Mouse (Mus musculus) mature B cell (primary cell): ENCODE measurements around the gene Fcer1g.

Experiments
- in situ Hi-C: fragments of 300-500 bp; cut with MboI; formaldehyde crosslinking; loops from 2 replicates; pipeline ENCODE4 v1.14.3; 2019

The Fcer1g gene

DNA sequence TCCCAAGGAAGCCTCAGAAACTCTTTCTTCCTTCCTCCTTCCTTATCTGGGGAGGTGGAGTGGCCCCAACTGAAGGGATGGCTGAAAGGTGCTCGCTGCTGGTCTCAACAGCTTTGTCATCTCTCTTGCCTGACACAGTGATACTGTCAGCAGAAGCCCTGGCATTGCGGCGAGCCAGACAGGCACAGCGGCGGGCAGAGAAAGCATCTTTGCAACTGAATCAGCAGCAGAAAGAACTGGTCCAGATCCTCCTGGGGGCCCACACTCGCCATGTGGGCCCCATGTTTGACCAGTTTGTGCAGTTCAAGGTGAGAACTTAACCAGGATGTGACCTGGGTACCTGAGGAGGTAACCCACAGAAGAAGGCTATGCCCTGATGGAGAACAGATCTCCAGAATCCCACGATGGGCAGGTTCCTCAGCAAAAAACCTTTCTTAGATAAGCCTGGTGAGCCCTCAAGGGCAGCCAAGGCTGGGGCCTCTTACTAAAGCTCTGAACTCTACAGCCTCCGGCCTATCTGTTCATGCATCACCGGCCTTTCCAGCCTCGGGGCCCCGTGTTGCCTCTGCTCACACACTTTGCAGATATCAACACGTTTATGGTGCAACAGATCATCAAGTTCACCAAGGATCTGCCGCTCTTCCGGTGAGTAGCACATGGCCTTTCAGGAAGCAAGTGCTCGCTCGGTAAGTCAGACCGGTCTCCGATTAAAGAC lies 17.8 kb downstream of the Fcer1g start:
- in situ Hi-C loops = no loop called here

DNA sequence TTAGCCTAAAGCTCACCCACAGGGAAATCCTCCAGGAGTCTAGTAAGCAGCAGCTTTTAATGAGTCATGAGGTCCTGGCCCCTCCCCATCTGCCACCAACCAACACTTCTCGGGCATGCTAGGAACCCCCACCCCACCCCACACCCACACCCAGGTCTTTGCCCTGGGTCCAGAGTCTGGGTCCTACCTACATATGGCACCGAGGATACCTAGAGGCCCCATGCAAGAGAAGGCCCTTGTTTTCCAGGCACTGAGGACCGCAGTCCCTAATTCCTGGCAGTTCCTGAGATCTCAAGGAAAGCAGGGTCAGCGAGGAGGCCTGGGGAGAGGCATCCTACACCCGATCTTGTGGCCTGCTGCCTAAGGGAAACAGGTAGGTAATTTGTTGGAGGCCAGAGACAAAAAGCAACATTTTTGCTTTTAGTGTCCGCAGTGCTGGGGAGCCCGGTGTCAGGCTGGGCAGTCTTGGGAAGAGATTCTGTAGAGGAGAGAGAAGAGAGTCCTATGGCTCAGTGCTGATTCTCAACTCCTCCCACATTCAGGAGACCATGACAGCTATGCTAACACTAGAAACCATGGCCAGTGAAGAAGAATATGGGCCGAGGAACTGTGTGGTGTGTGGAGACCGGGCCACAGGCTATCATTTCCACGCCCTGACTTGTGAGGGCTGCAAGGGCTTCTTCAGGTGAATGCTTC lies 20.2 kb downstream of the Fcer1g start, which contains the start of gene Nr1i3:
Gene Nr1i3 (plus strand): TSS at position 170 of the 696 bp plus-strand sequence.
- in situ Hi-C loops = loop anchor here (5.0 kb wide), 1 partner anchor 87 kb away; no protein-coding TSS in a partner anchor

DNA sequence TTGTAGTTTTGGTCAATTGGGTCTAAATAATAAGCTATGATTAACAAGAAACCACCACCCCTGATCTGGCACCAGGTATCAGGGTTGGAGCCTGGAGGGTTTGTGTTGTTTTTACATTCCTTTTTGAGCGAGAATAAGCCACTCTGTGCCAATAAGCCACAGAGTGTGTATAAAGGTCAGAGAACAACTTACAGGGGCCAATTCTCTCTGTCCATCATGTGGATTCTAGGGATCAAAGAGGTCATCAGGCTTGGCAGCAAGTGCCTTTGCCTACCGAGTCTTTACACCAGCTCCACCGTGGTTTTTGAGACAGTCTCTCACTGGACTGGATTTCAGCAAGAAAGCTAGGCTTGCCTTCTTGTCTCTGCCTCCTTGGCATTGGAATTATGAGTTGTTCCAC lies 21.3 kb downstream of the Fcer1g start:
- in situ Hi-C loops = loop anchor here (5.0 kb wide), 1 partner anchor 86 kb away; no protein-coding TSS in a partner anchor

DNA sequence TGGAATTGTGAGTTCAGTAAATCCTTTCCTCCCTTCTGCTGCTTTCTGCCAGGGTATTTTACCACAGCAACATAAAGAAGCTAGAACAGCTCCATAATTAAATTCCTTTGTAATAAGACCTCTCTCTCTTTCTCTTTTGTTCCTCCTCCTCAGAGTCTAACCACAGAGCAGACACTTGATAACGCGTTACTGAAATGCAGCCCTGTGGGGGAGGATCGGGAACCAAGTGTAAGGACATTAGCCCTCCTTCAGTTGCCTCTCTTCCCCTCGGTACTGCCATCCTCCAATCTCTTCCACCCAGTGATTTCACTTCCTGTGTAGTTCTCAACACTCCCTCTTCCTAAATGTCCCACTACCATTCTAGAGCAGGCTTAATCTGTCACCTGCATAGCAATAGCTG lies 24.8 kb downstream of the Fcer1g start:
- in situ Hi-C loops = no loop called here

DNA sequence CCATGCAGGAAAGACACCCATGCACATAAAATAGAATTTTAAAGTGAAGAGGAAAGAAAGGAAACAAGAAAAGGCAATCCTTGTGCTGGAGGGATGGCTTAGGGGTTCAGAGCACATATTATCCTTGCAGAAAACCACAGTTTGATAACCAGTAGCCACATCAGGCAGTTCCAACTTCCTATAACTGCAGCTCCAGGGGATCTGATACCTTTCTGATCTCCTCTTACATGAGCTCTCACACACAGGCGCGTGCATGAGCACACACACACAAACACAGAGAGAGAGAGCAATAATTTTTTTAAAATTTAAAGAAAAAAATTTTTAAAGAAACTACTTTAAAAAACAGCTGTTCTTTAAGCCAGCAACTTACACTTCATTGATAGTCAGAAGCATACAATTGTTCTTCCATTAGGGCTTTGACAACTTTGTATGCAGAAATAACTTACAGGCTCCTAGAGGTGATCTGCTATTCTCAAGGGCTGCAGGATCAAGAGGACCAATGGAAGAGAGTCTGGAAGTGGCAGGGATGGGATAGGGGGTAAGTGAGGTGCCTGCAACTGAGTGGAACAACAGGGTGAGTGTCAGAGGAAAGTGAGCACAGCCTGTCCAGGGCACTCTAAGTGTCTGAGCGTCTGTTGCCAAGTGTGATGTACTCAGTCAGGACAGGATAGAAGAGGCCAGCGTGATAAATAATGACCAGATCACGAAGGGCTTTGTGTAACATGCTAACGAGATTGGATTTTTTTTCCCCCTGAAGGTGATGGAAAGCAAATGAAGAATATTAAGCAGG lies 28.3 kb downstream of the Fcer1g start:
- in situ Hi-C loops = no loop called here

DNA sequence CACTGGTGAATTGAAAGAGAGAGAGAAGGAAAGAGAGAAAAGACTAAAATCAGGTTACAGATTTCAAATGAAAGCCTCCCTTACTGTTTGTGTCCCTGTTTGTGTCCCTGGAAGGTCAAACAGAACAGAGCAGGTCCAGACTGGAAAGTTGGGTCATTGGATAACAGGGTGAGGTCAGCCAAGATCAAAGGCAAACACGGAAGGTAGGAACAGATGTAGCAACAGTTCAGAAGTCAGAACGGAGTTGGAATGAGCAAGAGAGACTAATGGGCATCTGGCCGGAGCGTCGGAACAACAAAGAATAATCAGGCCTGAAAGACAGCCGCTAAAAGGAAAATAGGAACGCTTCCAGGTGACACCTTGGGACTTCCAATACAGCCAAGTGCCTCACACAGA lies 29.9 kb downstream of the Fcer1g start:
- in situ Hi-C loops = no loop called here

DNA sequence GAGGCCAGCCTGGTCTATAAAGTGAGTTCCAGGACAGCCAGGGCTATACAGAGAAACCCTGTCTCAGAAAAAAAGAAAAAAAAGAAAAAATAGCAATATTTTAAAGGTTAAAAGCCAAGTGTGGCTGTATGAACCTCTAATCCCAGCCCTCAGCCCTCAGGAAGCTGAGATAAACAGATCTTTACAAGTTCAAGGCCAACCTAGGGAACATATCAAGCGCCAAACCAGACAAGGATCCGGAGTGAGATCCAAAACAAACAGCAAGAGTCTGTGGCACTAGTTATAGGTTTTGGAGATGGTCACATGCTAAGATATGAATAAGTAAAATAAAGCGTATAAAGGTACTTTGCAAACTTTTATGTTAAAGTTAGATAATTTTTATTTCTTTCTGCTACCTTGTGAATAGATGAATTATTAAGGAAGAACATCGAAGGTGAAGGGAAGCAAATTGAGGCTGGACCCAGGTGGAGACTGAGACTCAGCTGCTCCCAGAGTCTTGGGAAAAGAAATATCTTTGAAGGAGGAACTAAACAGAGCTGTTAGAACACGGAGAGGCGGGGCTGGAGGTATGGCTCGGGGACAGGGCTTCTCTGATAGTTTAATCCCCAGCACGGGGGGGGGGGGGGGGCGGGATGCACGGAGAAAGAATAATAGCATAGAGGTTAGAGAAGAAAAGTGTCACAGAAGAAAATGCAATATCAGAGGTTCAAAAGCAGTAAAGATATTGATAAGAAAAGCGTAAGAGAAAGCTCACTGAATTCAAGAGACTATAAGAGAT lies 30.5 kb downstream of the Fcer1g start:
- in situ Hi-C loops = no loop called here

DNA sequence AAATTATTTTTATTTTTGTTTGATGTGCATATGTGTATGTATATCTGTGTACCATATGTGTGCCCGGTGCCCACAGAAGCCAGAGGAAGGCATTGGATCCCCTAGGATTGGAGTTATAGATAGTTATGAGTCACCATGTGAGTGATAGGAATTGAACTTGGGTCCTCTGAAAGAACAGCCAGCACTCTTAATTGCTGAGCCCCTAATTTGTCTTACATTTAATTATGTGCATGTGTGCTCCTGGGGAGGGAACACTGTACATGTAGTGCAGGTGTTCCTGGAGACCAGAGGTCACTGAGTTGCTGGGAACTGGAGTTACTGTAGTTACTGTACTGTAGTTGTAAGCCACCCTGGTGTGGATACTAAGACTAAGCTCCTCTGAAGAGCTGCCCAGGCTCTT lies 33.4 kb downstream of the Fcer1g start:
- in situ Hi-C loops = no loop called here

DNA sequence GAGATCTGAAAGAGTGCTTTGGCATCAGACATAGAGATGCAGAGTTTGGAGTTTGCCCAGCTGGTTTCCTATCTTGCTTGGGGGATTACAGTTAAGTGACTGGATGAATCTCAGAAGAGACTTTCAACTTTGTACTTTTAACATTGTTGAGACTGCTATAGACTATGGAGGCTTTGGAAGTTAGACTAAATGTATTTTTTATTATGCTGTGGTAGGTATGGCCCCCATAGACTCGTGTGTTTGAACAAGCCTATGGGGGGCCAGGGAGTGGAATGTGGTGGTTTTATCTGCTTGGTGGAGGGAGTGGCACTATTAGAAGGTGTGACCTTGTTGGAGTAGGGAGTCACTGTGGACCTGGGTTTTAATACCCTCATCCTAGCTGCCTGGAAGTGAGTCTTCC lies 34.6 kb downstream of the Fcer1g start:
- in situ Hi-C loops = no loop called here

DNA sequence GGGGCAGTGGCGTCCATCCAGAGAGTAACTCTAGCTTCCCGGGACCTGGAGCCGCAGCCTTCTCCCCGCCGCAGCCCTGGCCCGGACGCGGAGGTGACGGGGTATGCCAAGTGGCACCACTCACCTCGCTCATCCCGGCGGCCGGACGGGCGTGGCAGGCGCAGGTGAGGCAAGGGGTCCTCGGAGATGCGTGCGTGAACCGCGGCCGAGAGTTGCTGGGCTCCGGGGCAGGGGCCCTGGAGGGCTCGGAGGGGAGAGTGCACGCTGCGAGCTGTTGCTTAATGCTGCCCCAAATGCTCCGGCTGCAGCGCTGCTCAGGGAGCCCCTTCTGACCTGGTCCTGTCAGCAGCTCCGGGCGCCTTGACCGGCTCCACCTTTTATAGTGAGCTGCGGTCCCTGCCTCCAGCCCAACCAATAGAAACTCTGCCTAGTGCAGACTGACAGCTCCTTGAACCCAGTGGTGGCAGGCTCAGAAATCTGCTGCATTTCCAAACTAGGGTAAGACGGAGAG lies 38.2 kb downstream of the Fcer1g start, which contains the start of gene Pcp4l1:
Gene Pcp4l1 (minus strand): TSS at position 382 of the 511 bp plus-strand sequence.
- in situ Hi-C loops = no loop called here

DNA sequence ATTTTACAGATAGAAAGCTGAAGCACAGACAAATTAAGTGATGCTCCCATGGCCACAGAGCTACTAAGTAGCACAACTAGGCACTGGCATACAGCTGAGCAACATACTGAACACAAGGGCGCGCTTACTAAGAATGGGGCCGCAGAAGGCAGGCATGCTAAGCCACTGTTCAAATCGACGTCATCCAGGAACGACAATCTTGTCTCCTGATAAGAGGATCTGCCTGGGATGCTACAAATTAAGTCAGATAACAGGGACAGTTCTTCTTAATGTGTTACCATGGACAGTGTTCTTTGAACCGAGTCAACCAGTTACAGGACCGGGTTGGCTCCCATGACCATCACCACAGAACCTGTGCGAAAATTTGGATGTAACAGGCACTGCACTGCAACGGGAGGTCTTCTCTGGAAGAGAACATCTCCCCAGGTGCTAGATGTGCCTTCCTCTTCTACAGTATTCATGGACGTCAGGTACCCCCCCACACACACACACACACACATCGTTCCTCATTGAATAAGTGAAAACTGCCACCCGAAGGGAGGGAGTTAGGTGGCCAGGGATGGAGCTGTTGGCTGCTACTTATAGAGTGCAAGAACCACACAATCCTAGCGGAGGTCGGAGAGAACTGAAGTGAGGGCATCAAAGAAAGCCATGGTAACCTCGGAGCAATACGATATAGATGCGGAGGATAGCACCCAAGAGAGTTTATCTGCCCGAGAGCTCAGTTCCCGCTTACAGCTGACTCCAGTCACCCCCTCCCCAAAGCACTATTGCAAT lies 38.9 kb downstream of the Fcer1g start:
- in situ Hi-C loops = no loop called here

DNA sequence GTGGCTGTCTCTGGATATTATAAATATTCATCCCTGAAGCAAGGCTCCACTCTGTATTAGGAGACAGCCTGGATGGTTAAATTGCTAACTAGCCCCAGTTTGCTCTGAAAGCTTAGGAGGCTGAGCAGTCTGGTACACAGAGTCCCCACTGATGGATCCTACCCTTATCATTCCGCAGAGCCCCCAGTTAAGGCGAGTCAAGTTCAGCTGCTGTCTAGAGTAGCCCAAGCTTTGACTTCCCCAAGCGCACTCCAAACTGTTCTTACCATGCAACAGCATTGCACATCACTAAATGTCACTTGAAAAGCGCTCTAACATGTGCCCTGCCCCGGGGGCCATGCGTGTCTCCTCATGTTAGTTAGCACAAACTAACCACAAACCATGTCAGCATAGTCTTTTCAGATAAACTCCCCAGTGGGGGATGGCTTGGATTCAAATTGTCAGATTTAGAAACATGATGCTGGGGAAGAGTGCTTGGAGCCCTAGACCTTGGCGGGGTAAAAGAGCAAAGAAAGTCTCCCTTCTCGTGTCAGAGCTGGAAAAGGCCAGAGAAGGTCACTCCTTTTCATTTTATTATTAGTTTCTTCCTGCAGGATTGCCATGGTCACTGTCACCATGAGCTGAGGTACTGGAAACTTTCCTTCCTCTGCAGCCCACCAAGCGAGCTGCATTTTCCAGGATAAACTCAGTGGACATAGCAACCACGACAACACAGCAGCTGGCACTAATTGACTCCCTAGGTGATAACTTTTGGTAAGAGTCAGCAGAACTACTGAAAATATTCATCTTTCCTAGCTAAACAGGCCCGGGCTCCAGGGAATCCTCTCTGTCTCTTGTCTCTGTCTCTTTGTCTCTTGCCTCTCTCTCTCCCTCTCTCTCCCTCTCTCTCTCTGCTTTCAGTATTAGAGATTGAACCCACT lies 40.0 kb downstream of the Fcer1g start:
- in situ Hi-C loops = no loop called here

DNA sequence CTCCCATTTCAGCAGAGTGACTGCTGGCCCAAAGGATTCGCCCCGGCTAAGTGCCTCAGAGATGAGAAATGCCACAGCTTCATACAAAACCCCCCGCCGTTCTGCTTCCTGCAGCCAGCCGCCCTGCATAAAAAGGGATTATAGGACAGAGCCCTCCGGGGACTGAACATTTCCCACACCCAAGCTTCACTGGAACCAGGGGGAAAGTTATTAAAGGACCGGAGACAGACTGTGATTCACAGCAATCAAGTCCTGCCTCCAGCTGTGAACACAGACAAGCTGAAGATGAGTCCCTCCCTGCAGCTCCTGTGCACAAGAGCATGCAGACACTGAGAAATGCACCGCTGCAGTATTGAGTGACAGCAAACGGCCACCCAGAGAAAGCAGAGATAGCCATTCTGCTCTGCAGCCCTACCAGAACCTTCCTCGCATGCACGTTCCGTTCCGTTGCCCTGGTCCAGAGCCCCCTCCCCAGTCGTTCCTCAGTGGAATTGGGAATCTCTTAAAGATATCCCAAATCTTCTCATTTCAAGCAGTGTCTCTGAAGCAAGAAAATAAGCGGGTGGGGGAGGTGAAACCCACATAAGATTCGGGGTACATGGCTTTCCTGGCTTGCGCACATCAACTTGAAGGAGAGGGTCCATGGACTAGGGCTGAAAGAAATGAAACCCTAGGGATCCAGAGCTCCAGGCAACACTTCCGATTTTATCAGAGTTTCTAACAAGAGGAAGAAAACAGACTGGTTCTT lies 40.9 kb downstream of the Fcer1g start:
- in situ Hi-C loops = no loop called here

DNA sequence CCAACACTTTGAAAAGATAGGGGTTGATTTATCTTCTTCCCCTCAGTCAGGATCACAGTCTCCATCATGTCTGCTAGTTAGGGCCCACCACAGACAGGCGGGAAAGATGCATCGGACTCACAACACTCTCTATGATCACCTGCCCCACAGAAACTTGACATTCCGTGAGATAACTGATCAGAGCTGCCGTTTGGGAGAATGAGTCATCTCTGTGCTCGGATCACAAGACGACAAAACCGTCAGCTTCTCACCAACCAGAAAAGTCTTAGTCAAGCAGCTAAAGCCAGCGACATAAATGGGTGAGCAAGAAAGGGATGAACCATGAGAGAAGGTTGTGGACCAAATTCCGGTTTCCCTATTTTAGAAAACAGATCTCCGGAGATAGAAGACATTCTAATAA lies 41.9 kb downstream of the Fcer1g start:
- in situ Hi-C loops = no loop called here

DNA sequence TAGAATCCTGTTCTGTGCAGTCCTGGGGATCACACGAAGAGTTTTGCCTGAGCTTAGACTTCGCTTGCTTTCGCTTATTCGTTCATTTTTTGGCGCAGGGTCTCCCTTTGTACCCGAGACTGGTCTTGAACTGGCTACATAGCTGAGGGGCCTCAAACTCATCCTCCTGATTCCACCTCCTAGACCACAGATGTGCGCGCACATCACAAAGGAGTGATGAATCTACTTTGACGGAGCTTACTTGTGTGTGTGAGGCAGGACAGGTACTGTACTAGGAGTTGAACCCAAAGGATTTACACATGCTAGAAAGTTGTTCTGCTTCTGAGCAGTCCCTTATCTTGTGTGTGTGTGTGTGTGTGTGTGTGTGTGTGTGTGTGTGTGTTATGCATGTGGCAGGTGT lies 43.3 kb downstream of the Fcer1g start:
- in situ Hi-C loops = no loop called here

DNA sequence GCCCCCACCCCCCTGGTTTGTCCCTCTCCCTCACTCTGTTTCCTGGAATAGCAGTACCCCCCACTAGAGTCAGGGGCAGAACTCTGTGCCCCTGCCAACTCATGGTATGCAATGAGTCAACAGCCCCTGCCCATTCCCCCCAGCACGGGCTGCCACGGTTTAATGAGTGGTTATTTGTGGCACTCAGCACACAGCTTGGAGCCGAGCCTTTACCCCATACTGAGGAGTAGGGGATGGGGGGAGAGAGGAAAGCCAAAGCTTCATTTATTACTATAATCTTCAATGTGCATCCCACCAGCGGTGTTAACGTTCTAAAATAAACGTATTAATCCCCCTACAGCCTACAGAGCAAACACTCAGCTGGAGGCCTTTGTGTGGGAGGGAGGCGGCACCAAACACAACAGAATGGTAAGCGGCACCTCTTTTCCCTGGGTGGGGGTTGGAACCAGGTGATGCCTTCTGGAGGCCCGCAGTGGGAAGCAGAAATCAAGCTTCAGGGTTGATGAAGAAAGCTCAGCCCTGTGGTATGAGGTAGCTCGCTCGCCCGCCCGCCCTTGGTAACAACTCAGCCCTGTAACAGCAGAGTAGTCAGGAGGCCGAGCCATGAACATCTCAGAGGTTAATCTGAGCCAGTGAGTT lies 44.6 kb downstream of the Fcer1g start:
- in situ Hi-C loops = no loop called here

DNA sequence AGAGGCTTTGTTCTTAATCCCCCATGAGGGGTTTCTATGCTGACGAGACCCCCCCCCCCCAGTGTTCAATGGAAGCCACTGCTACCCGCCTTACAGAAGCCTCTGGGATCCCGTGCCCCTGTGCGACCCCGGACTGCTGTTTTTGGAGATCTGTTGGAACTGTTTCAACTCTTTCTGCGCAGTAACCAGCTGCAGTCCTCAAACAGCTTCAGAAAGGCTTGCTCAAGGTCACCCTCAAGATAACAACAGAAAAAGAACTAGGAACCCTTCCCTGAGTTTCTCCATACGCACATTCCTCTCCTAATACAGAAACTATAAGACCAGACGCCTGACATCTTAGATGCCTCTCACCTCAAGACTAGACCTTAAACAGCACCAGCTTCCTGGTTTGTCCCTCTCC lies 45.1 kb downstream of the Fcer1g start:
- in situ Hi-C loops = no loop called here
